Mouse (Mus musculus) mouse embryonic stem cell (cell line): ENCODE results near the gene Agrn.
"Not testable (repeated sequence)": the region's sequence is repeated elsewhere in the genome, so short reads cannot be mapped to it uniquely, and the experiment has no call there.

ENCODE experiments used
- in situ Hi-C, 2 experiments: fragments of 300-500 bp; cut with MboI; formaldehyde crosslinking; loops; 1 replicate in 1 of 2; 3 replicates in 1 of 2; pipeline ENCODE4 v1.14.3; 2019 to 2020; ENCODE audit warnings: low sequenced_read_pairs in 2 of 2, low pct_unique_long_range_greater_than_20kb in 1 of 2, mixed read lengths in 1 of 2; ENCODE audit not compliant: unreplicated experiment in 1 of 2

The Agrn gene

DNA sequence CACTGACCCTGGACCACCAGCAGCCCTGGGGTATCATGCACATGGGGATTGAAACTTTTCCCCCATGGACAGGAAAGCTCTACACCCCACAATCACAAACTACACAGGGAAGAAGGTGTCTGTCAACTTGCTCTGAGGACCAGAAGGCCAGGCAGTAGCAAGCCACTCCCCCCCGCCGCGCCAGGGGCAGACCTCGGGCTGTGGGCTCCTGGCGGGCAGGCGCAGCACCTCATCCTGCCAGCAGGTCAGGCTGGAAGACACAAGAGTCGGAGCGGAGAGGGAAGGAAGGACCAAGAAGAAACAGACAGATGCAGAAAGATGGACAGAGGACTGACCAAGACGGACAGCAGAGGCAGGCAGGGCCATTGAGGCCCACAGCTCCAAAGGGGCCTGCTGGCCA, 19.7 kb downstream of the Agrn start:
- in situ Hi-C loops: no loop called here

DNA sequence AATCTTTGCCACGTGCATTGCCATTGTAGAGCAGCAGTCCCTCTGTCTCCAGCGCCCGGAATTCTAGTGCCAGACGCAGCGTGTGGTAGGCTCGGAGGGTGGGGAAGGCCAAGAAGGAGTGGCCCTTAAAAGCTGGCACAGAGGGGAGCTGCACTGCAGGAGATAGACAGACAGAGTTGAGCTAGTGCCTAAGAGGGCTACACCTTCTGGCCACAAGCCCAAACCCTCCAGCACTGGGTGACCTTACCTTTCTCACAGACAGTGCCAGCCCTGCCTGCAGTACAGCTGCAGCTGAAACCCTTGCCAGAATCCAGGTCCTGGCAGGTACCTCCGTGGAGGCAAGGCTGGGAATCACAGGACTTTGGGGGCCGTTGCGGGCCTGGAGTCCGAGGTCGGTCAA, 25.5 kb downstream of the Agrn start:
- in situ Hi-C loops: no loop called here

DNA sequence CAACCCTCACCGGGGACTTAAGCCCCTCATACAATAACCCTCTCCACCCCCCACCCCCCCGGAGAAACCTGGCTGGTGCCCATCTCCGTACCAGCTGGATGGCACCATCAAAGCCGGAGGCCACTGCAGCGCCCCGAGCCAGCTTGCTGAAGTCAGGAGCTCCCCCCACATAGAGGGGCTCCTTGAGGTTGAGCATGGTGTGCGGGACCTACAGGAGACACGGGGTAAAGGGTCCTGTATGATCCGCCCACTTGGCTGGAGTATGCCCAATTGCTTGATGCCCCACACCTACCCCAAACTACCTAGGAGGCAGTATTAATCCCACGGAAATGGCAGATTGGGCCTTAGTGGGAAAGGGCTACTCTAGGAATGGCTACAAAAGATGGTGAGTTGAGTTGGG, 28.2 kb downstream of the Agrn start:
- in situ Hi-C loops: no loop called here

DNA sequence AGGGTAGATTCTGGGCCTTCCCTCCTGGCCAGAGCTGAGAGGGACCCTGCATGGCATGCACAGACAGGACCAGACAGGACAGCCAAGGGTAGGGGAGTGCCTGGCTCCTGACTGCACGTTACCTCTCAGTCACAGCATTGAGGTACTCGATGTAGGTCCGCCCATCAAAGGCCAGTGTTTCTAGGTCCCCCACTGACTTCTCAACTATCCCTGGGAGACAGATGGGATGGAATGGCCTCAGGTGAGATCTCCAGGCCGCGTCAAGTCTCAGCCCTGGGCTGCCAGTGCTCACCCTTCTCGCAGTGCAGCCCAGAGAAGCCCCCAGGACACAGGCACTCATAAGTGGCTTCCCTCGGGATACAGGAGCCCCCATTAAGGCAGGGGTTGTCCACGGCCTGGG, 28.7 kb downstream of the Agrn start:
- in situ Hi-C loops: no loop called here

DNA sequence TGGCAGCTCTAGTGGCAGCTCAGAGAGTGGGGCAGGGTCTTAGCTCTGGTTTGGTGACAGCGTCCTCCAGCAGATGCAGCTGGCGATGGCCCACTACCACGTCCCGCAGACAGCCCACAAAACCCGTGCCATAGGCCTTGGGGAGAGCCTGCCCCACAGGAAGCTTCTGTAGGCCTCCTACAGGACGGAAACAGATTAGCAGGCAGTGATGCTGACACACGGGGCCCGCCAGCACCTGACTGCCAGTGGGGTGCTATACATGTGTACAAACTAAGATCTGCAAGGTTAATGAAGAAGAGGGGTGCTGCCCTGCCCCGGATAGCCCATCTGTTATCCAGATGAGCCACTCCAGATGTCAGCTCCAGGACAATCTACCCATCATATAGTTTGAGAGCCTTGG, 30.8 kb downstream of the Agrn start:
- in situ Hi-C loops: no loop called here

DNA sequence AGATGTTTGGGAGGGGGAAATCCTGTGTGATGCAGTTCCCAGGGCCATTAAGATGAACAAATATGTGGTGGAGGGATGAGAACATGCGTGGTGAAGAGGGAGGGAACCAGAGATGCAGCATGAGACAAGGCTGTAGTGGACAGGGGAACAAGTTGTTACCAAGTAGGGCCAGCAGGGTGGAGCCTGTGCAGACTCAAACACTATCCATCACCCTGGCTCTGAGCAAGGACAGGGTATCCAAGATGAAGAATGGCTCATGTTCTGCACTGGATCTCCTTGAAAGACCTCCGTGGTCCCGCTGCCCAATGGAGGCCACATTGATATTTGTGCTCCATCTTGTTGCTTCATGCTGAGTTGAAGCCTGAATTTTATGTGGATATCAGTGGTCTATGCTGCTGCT, 42.5 kb downstream of the Agrn start:
- in situ Hi-C loops: no loop called here

DNA sequence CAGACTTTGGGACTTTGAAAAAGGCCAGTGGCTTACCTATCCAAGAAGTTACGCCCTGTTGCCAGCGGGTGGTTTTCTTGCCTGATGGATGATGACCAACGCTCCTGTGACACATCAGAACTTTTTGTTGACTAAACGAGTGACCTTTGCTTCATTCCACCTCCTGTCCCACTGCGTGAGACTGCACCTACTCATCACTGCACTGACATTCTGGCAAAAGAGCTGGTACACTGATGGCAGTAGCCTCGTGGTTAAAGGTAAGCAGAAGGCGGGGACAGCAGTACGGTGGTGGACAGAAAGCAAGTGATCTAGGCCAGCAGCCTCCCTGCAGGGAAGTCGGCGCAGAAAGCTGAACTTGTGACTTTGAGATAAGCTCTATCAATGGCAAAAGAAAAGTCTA, 46.4 kb downstream of the Agrn start:
- in situ Hi-C loops: not testable (repeated sequence)

DNA sequence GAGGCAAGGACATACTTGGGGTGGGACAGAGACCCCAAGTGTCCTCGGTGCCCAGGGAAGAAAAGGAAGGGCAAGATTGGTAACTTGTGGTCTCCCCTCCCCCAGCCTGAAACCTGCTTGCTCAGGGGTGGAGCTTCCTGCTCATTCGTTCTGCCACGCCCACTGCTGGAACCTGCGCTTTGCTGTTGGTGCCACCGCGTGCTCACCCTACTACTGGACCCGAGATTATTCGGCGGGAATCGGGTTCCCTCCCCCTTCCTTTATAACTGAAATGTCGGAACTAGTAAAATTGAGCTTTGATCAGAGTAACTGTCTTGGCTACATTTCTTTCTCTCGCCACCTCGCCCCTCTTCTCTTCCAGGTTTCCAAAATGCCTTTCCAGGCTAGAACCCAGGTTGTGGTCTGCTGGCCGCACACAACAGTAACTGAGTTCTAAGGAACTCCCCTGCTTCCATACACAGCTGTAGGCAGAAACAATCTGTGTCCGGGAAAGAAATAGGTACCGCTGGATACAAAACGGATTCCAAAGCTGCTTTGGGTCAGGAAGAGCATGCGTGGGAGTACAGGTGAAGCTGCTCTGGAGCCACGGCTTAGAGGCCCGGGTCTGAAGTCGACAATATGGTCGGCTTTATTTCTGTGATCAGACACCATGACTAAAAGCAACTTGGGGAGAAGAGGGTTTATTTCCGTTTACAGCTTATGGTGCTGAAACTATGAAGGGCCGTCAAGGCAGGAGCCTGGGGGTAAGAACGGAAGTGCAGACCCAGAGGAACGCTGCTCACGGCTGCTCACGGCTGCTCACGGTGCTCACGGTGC, 60.8 kb downstream of the Agrn start:
- in situ Hi-C loops: no loop called here

DNA sequence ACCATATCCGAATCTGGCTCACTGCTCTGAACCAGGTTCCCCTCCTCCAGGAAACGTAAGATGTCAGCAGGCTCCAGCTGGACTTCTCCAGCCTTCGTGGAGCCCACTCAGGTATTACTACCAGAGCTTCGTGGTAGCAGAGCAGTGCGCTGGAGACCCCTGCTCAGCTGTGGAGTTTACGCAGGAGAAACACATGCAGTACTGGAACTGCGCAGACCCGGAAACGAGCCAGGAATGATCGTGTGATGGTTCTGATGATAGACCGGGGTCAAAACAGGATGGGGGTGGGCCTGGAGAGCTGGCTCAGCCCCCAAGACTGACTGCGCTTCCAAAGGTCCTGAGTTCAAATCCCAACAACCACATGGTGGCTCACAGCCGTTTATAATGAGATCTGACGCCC, 61.5 kb downstream of the Agrn start:
- in situ Hi-C loops: no loop called here

DNA sequence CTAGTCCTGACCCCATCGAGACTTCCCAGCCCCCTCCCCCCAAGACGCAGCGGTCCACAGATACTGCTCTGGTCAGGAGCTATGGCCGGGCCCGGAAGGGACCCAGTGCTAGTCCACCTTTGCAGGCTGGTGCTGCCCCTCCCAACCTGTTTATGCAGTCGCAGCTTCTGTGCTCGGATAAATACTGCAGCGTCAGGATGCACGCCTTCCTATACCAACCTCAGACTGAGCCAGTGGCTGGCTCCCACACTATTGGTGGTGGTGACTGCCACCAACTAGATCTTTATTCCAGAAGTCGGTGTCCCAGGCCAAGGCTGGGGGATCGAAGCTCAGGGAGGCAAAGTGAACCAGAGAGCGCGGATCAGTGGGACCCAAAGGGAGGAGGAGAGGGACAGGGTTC, 62.2 kb downstream of the Agrn start:
- in situ Hi-C loops: no loop called here

DNA sequence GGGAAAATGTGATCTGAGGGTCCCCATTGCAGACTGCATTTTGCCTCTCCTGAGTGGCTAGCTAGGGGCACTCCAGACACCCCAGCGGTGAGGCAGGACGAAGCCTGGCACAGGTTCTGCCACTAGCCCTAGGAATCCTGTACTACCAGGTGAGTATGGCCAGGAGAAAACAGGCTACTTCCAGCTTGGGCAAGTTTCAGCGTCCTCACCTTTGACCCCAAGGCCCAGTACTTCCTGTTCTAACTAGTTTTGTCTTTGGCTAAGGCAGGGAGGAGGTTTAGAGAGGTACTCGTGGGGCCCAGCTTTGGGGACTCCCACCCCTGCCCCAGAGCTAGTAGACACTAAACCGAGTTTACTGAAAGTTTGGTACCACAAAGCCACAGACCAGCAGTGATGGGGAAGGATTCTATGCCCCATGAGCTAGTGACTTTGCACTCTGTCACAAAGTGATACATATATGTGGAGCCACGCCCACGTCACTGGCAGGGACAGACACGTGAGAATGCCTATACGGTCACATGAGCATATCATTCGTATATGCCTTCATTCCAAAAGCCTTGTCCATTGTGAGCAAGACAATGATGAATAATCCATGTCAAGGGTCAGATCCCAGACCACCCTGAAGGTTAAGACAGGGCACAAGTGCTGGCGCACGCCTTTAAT, 63.2 kb downstream of the Agrn start:
- in situ Hi-C loops: no loop called here

DNA sequence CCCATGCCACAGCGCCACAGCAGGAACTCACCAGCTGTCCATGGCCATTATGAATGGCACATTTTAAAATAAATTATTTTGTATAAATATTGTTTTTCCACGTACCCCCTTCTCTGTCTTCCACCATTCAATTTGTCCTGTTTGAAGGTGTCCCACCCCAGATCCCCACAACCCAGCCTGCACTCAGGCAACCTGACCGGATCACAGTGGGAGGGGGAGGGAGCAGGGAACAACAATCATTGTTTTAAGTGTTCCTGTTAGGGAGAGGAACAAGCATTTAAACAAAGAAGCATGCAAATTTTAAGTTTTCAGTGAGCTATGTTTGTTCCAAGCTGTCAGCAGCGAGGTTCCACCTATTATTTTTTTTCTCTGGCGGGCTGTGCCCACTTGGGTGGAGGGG, 64.0 kb downstream of the Agrn start:
- in situ Hi-C loops: no loop called here

DNA sequence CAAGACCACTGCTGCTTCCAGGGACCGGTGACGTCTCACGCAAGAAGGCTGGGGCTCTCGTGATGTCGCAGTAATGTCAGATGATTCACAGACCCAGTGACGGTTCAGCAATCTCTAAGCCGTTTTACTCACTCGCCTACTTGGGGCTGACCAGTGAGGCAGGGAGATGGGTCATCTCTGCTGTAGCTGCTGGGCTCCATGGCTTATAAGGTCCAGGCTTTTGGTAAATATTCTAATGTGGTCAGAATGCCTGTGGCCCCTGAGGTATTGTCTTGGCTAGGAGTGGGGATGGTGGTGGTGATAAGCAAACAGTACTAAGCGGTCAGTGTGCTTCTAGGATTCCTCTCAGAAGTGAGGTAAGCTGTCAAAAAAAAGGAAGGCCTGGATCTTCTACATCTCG, 66.3 kb downstream of the Agrn start:
- in situ Hi-C loops: no loop called here

DNA sequence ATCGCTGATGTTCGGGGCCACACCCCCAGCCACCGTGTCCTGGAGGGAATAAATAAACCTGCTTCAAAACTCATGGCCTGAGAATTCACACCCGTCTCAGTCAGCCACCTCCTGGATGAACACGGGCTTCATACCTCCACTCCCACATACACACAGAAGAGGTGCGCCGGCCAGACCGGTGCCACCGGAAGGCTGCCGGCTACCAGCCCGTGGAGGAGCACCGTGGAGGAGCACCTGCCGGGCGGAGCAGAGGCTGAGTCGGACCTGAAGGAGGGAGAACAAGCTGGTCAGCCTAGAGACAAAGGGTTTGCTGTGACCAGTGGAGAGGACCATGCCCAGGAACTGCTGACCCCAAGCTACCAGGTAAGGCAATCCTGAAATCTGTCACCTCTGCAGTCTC, 66.9 kb downstream of the Agrn start, which contains the start of gene Rnf223:
Rnf223 (plus strand) TSS at position 78 of the 400 bp plus-strand sequence.
- in situ Hi-C loops: no loop called here

DNA sequence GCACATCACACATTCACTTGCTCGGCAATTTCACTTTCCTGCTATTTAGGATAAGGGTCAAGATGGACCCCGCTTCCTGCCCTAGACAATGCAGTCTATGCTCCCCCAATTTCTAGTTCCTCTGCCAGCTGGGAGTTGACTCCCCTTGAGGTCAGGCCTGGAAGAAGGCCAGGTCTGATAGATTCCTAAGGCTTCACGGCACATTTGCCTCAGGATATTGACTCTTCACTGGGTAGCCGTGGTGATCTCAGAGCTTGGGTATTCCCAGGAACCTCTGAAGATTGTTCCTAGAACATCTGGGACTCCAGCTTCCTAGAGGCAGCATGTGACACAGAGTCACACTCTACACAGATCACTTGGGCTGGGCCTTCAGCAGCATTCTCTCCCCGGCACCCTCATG, 68.5 kb downstream of the Agrn start:
- in situ Hi-C loops: loop anchor here in 1 of 2 experiments (5.0 kb wide), 2 partner anchors 34 to 94 kb away; no protein-coding TSS in a partner anchor

DNA sequence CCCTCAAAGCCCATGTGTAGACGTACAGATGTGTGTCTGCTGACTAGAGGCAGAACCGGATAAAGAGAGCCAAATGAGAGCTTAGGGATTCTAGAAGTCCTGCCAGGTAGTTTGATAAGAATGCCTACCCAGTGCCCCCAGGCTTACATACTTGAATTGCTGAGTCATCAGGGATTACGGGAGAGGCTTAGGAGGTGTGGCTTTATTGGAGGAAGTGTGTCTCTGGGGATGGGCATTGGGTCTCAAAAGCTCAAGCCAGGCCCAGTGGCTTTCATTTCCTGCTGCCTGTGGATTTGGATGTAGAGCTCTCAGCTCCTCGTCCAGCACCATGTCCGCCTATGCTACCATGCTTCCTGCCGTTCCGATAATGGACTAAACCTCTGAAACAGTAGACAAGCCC, 70.4 kb downstream of the Agrn start:
- in situ Hi-C loops: loop anchor here in 1 of 2 experiments (5.0 kb wide), 2 partner anchors 35 to 95 kb away; no protein-coding TSS in a partner anchor

DNA sequence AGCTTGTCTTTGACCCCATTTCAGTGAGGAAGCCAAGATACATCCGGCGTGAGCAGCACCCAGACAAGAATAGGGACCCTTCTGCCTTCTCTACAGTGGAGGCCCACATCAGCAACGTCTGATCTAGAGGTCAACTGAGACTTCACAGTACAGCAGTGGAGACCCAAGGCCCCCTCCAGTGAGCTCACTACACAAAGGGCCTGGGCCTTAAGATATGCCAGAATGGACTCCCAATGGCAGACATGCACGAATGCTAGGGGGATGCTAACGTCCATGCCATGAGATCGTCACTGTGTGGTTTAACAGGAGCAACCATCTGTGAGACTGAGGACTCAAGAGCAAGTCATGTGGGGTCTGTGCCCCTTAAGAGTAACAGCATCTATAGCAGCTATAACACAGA, 71.9 kb downstream of the Agrn start:
- in situ Hi-C loops: loop anchor here in 1 of 2 experiments (5.0 kb wide), 2 partner anchors 37 to 97 kb away; no protein-coding TSS in a partner anchor

DNA sequence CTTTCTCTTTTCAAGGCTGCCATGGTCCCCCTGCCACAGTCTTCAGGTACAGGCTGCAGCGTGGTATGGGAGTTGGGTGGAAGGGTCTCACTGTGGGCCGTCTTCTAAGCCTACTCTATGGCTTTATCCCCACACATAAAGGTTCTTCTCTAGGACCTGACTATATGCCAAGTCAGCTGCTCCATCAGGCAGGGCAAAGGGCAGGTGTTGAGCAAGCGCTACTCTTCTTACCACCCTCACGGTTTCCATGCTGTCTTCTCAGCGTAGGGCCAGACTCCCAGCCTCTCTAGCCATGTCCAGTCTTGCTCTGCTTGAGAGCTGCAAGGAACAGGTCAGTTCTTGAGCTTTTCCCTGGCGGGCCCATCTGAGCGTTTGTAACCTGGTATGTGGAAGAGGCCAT, 73.2 kb downstream of the Agrn start:
- in situ Hi-C loops: no loop called here
